ENCODE assay signal across 17 mouse cellular contexts in genomic region chr14:29382786-29383185, GRCm38 (mm10).
"Had no signal": no experiment of that assay in that cellular context is flagged by ENCODE, and none has a peak within 500 bp of the region (broad histone marks: within the 10 kb centered on the region; RNA-seq: fewer than 3 reads in every experiment).

No protein-coding gene starts in this region.

- H3K9me3 ChIP-seq: limb, embryonic 12.5 days; limb, embryonic 15.5 days; midbrain, embryonic 13.5 days had no signal

- H3K27me3 ChIP-seq: limb, embryonic 12.5 days; limb, embryonic 15.5 days; midbrain, embryonic 13.5 days had no signal

- H3K4me2 ChIP-seq: limb, embryonic 12.5 days; limb, embryonic 15.5 days; liver, embryonic 11.5 days; lung, embryonic 14.5 days; midbrain, embryonic 13.5 days had no signal

- DNase-seq: layer of hippocampus, adult 9-11 months; left cerebral cortex, postnatal 4 days; liver, postnatal 0 days; lung, embryonic 14.5 days; thymus, adult 18-20 months; thymus, postnatal 36 days had no signal

- ATAC-seq: inflammation-experienced regulatory T-cells, adult 6 months; intestine, embryonic 16.5 days; liver, postnatal 0 days; lung, postnatal 0 days; midbrain, embryonic 13.5 days had no signal

- H3K36me3 ChIP-seq: limb, embryonic 12.5 days; limb, embryonic 15.5 days; midbrain, embryonic 13.5 days had no signal

- H3K4me3 ChIP-seq: layer of hippocampus, adult 2 months; left cerebral cortex, adult 2 months; limb, embryonic 12.5 days; limb, embryonic 15.5 days; midbrain, embryonic 13.5 days had no signal

- H3K4me1 ChIP-seq: limb, embryonic 12.5 days; limb, embryonic 15.5 days; midbrain, embryonic 13.5 days had no signal

- H3K9ac ChIP-seq: limb, embryonic 12.5 days; limb, embryonic 15.5 days; liver, embryonic 14.5 days; liver, postnatal 0 days; lung, embryonic 14.5 days; midbrain, embryonic 13.5 days had no signal

- H3K27ac ChIP-seq: layer of hippocampus, adult 2 months; left cerebral cortex, adult 2 months; limb, embryonic 12.5 days; limb, embryonic 15.5 days; liver, embryonic 14.5 days; macrophage; midbrain, embryonic 13.5 days had no signal
